Mouse (Mus musculus) forebrain, embryonic 14.5 days (tissue): ENCODE data around the gene Tmem132b. TPM values are rescaled to one million over a fixed set of nuclear protein-coding genes. Genes with fewer than 3 reads are reported as not detected.

Experiments
- ATAC-seq: fragments of 200-750 bp; cut with Nextera tagmentation; 2 replicates; pipeline ENCODE4 v1.8.0; 2017; ENCODE audit warnings: mild to moderate bottlenecking, moderate library complexity
- DNase-seq: peaks from one replicate; pipeline ENCODE4 v3.0.0-alpha.2; 2015; ENCODE audit warnings: low spot score
- H3K27ac ChIP-seq: fragments of 300-500 bp; sonication (generic); 2 replicates; pipeline ENCODE4 v1.5.1; 2014; ENCODE audit warnings: low read depth, mild to moderate bottlenecking, control low read depth, low read length, moderate library complexity
- H3K27me3 ChIP-seq: fragments of 300-500 bp; sonication (generic); replicated peaks from 2 replicates; pipeline ENCODE4 v1.6.1; 2014; ENCODE audit warnings: low read length, control low read depth, mixed read lengths; ENCODE audit not compliant: control insufficient read depth, insufficient read depth
- H3K36me3 ChIP-seq: fragments of 300-500 bp; sonication (generic); 2 replicates; pipeline ENCODE4 v1.6.1; 2014; ENCODE audit warnings: low read length, control low read depth; ENCODE audit not compliant: control insufficient read depth, insufficient read depth
- H3K4me1 ChIP-seq: fragments of 300-500 bp; sonication (generic); 2 replicates; pipeline ENCODE4 v1.6.1; 2014; ENCODE audit warnings: antibody characterized with exemption, low read length, control low read depth; ENCODE audit not compliant: control insufficient read depth, insufficient read depth
- H3K4me2 ChIP-seq: fragments of 300-500 bp; sonication (generic); 2 replicates; pipeline ENCODE4 v1.6.1; 2014; ENCODE audit warnings: mild to moderate bottlenecking, control low read depth, low read length
- H3K4me3 ChIP-seq: fragments of 300-500 bp; sonication (generic); 2 replicates; pipeline ENCODE4 v1.5.1; 2014; ENCODE audit warnings: low read depth, low read length, control low read depth
- H3K9ac ChIP-seq: fragments of 300-500 bp; sonication (generic); 2 replicates; pipeline ENCODE4 v1.6.1; 2014; ENCODE audit warnings: mild to moderate bottlenecking, low read length, control low read depth, moderate library complexity
- H3K9me3 ChIP-seq: fragments of 300-500 bp; sonication (generic); replicated peaks from 2 replicates; pipeline ENCODE4 v1.6.1; 2016; ENCODE audit warnings: low read length, control low read depth, mixed read lengths; ENCODE audit not compliant: control insufficient read depth
- WGBS: fragments of 180-500 bp; shearing (Covaris S2); extraction: QIAGEN DNeasy Blood & Tissue Kit; methylation state at CpG from one replicate; pipeline ENCODE4 v1.1.7; 2014; 5-methylcytosine and 5-hydroxymethylcytosine counted together
- polyA plus RNA-seq: library from polyadenylated mRNA; unstranded; fragments of >200 nt; fragmentation: Nextera tagmentation; extraction: Ambion mirVana; gene quantifications from 2 replicates; pipeline ENCODE4 v1.2.1, GENCODE M21; 2014

The Tmem132b gene
- polyA plus RNA-seq, 1 experiment from 2014 or later: 3.1 TPM

DNA sequence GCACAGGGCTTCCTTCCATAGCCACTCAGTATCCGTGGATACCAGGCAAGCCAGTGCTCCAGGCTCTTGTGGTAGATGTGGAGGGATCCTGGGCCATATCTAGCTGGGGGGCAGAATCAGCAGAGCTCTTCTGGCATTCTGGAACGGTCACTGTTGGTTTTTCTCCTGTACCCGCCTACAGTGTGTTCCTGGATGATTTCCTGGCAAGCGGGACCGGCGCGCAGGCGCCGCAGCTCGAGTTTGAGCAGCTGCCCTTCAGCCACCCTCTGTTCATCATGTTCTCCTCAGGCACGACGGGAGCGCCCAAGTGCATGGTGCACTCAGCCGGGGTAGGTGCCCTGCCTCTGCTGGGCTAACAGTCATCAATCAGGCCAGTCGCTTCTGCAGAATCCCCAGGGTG lies 25.6 kb upstream of the Tmem132b start:
- Histone ChIP-seq H3K9ac (no peak overlapping the region), H3K9me3 (no peaks in the 10 kb centered on the region), H3K4me2 (no peak overlapping the region), H3K27me3 (no peaks in the 10 kb centered on the region), H3K36me3 (peaks cover 52% of the 10 kb centered on the region), H3K4me3 (no peak overlapping the region), H3K4me1 (no peaks in the 10 kb centered on the region), H3K27ac (no peak overlapping the region; the same call in 1 of the 2 replicates)
- DNase-seq: no peak
- ATAC-seq: no peak
- WGBS: 93% methylated on average over 15 of the region's 15 CpGs

DNA sequence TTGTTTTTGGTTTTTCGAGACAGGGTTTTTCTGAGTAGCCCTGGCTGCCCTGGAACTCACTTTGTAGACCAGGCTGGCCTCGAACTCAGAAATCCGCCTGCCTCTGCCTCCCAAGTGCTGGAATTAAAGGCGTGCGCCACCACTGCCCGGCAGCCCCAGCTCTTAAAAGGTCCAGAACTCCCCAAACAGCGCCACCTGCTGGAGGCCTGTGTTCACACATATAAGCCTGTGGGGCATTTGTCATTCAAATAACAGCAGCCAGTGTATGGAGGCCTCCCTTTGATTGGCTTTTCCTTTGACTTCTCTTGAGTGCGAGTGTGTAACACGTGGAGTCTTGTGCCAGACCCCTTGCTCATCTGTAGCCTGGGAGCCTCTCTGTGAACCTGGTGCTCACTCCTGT lies 24.0 kb upstream of the Tmem132b start:
- Histone ChIP-seq H3K27ac (no peak overlapping the region), H3K9ac (no peak overlapping the region), H3K36me3 (peaks cover 66% of the 10 kb centered on the region), H3K9me3 (no peaks in the 10 kb centered on the region), H3K4me1 (no peaks in the 10 kb centered on the region), H3K4me2 (no peak overlapping the region), H3K27me3 (no peaks in the 10 kb centered on the region), H3K4me3 (no peak overlapping the region)
- no peak for ATAC-seq
- DNase-seq: no peak
- WGBS: 95% methylated on average over 9 of the region's 9 CpGs

DNA sequence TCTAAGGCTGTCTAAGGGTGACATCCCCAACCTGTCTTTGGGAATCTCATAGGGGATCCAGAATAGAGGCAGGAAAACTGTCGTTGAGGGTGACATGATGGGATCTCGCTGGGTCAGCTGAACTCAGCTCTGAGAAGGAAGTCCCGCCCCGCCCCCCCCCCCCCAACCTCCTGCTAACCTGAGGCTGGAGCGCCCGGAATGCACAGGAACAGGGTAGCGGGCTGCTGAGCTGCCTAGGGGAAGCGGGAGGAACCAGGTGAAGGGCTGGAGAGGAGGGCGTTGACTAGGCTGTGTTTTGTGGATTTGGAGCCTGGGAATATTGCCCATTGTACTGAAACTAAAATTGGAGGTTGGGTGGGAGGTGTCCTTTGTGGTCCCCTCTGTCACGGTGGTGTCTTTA lies 23.6 kb upstream of the Tmem132b start:
- no peak overlapping the region for H3K9ac ChIP-seq
- no peaks in the 10 kb centered on the region for H3K4me1 ChIP-seq
- H3K27ac ChIP-seq: no peak overlapping the region
- peaks cover 69% of the 10 kb centered on the region for H3K36me3 ChIP-seq
- no peak for ATAC-seq
- no peaks in the 10 kb centered on the region for H3K9me3 ChIP-seq
- no peak overlapping the region for H3K4me3 ChIP-seq
- H3K27me3 ChIP-seq: no peaks in the 10 kb centered on the region
- H3K4me2 ChIP-seq: no peak overlapping the region
- 93% methylated on average over 10 of the region's 10 CpGs for WGBS
- DNase-seq: no peak

DNA sequence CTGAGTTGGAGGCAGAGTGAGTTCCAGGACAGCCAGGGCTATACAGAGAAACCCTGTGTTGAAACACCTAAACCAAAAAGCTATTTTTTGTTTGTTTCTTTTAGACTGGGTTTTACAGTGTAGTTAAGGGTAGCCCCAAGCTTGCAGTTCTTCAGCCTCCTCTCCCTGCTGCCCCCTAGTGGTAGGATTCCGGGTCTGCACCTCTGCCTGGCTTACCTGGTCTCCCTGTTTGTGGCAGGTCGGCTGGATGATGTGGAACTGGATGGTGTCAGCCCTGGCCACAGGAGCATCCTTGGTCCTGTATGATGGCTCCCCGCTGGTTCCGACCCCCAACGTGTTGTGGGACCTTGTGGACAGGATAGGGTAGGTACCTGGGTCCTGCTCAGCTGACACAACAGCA lies 22.0 kb upstream of the Tmem132b start:
- no peak overlapping the region for H3K4me3 ChIP-seq
- no peak overlapping the region for H3K4me2 ChIP-seq
- DNase-seq: no peak
- H3K36me3 ChIP-seq: peaks cover 70% of the 10 kb centered on the region
- H3K27me3 ChIP-seq: no peaks in the 10 kb centered on the region
- H3K27ac ChIP-seq: no peak overlapping the region
- no peak overlapping the region for H3K9ac ChIP-seq
- H3K9me3 ChIP-seq: no peaks in the 10 kb centered on the region
- ATAC-seq: no peak; the same call in 1 of the 2 replicates
- WGBS: 47% methylated on average over 5 of the region's 5 CpGs
- H3K4me1 ChIP-seq: no peaks in the 10 kb centered on the region

DNA sequence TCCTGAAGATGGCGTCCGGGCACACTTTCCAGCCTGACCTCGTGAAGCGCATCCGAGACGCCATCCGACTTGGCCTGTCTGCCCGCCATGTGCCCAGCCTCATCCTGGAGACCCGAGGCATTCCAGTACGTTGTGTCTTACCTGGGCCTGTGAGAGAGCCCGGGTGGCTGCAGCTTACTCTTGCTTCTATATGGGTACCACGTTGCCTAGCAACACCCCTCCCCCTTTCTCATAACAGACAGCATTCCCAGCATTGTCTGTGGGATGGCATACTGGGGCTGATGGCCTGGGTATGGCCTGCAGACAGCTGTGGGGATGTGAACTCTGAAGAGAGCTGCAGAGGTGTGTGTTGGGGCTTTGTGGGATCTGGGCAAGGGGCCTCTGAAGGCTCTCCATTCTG lies 16.6 kb upstream of the Tmem132b start:
- H3K4me3 ChIP-seq: no peak overlapping the region
- H3K9ac ChIP-seq: no peak overlapping the region
- H3K9me3 ChIP-seq: no peaks in the 10 kb centered on the region
- ATAC-seq: no peak
- H3K27ac ChIP-seq: no peak overlapping the region
- H3K4me2 ChIP-seq: no peak overlapping the region
- H3K36me3 ChIP-seq: peaks cover 78% of the 10 kb centered on the region
- no peaks in the 10 kb centered on the region for H3K4me1 ChIP-seq
- H3K27me3 ChIP-seq: no peaks in the 10 kb centered on the region
- no peak for DNase-seq
- WGBS: 87% methylated on average over 12 of the region's 12 CpGs

DNA sequence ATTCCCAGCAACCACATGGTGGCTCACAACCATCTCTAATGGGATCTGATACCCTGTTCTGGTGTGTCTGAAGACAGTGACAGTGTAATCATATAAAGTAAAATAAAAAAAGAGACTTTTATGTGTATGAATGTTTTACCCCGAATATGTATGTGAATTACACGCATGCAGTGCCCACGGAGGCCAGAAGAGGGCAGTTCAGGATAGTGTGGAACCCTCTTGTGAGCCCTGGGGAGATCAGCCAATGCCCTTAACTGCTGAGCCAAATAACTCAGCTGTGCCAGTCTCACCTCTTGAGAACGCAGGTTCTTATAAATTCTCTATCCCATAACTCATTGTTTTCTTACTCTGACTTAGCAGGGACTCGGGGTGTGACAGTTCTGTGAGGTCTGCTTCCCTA lies 12.9 kb upstream of the Tmem132b start:
- peaks cover 50% of the 10 kb centered on the region for H3K36me3 ChIP-seq
- peak; percentile 46 for DNase-seq

DNA sequence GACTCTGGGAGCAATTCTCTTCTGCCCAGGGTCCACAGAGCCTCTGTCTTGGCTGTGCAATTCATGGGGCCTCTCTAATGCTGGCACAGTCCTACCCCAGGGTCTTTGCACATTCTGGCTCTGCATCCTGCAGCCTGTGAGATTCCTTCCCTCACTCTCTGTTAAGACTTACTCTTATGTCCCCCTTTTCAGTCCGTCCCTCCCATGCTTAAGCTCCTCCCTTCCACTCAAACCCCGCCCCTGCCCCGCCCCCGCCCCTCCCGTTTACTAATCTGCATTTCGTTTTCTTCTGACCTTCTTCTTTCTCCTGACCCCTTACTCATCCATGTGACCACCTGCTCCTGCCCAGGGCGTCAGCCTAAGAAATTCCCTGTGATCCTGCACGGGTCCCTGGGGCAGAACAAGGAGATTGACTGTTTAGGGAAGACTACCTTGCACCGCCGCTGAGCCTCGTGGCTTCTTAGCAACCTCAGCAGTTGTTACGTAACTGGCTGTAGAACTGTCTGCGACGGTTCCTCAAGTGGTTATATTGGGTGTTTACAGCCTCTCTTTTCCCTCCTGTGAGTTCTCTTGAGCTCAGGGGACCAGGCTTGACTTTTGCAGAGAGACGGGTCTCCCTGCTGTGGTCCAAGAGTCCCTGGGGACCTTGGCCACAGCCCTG lies 10.5 kb upstream of the Tmem132b start:
- no peak overlapping the region for H3K27ac ChIP-seq
- H3K36me3 ChIP-seq: peaks cover 27% of the 10 kb centered on the region
- ATAC-seq (no peak), DNase-seq (no peak)
- no peaks in the 10 kb centered on the region for H3K27me3 ChIP-seq
- no peak overlapping the region for H3K9ac ChIP-seq
- H3K4me1 ChIP-seq: no peaks in the 10 kb centered on the region
- 18% methylated on average over 15 of the region's 15 CpGs for WGBS
- no peak overlapping the region for H3K4me2 ChIP-seq
- H3K4me3 ChIP-seq: no peak overlapping the region
- no peaks in the 10 kb centered on the region for H3K9me3 ChIP-seq

More for the DNA sequence above, 12.9 kb upstream of the Tmem132b start:
- WGBS: 66% methylated on average over 5 of the region's 5 CpGs
- Histone ChIP-seq H3K4me1 (no peaks in the 10 kb centered on the region), H3K9me3 (no peaks in the 10 kb centered on the region), H3K4me3 (no peak overlapping the region), H3K9ac (no peak overlapping the region), H3K27ac (no peak overlapping the region), H3K27me3 (no peaks in the 10 kb centered on the region), H3K4me2 (no peak overlapping the region)
- ATAC-seq: no peak

DNA sequence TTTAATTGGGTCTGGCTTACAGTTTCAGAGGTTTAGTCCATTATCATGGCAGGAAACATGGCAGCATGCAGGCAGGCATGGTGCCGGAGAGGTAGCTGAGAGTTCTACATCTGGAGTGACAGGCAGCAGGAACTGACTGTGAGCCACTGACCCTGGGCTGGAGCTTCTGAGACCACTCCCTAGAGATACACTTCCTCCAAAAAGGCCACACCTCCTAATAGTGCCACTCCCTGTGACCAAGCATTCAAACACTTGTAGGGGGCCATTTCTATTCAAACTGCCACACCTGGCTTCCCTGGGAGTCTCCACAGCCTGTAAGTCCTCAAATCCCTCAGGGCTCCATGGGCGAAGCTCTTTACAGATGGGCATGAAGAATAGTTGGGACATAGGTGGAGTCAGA lies 8.2 kb upstream of the Tmem132b start:
- Histone ChIP-seq H3K4me1 (no peaks in the 10 kb centered on the region), H3K9ac (no peak overlapping the region), H3K4me2 (no peak overlapping the region), H3K9me3 (no peaks in the 10 kb centered on the region; the same call in 1 of the 2 replicates), H3K4me3 (no peak overlapping the region), H3K27me3 (0 out of 2 replicates have a peak, but pooled peaks cover 3% of the 10 kb centered on the region), H3K27ac (no peak overlapping the region), H3K36me3 (0 out of 2 replicates have a peak, but pooled peaks cover 6% of the 10 kb centered on the region)
- DNase-seq: no peak
- no peak for ATAC-seq
- 81% methylated on average over 2 of the region's 2 CpGs for WGBS

DNA sequence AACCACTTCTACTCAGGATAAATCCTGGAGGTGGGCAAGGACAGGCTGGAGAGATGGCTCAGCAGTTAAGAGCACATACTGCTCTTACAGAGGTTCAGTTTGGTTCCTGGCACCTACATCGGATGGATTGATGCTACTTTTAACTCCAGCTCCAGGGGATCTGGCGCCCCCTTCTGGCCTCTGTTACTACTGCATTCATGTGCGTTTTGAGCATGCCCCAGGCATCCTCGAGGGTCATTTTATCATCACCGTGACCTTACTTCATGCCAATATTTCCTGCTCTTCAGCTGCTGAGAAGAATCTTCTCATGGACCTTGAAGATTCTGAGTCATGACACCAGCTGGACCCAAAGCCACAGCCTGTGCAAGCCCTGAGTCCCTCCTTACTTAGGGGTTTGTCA lies 6.1 kb upstream of the Tmem132b start:
- WGBS: 60% methylated on average over 5 of the region's 5 CpGs
- H3K9ac ChIP-seq: no peak overlapping the region

More for the DNA sequence above, 6.1 kb upstream of the Tmem132b start:
- H3K36me3 ChIP-seq: 0 out of 2 replicates have a peak, but pooled peaks cover 6% of the 10 kb centered on the region
- no peak for ATAC-seq
- H3K27me3 ChIP-seq: peaks cover 11% of the 10 kb centered on the region; the same call in 1 of the 2 replicates
- no peak overlapping the region for H3K4me3 ChIP-seq
- no peak overlapping the region for H3K4me2 ChIP-seq
- H3K9me3 ChIP-seq: no peaks in the 10 kb centered on the region; the same call in 1 of the 2 replicates
- no peak for DNase-seq
- no peak overlapping the region for H3K27ac ChIP-seq
- H3K4me1 ChIP-seq: no peaks in the 10 kb centered on the region
